Mouse (Mus musculus) stomach, postnatal 0 days (tissue): ENCODE results near the gene Sbk1.

Source experiments
- CTCF ChIP-seq: IDR thresholded peaks from 2 replicates; pipeline ENCODE4 v1.5.1; 2016; ENCODE audit warnings: antibody characterized with exemption, low read depth, mild to moderate bottlenecking, moderate library complexity
- EP300 ChIP-seq: optimal IDR thresholded peaks from 2 replicates; pipeline ENCODE3; 2016; ENCODE audit warnings: antibody characterized with exemption

- TF ChIP-seq EP300, result no peak
- no peak for TF ChIP-seq CTCF
Observed at GRCm38 (mm10) chr7:126291681-126292545, 19.5 kb downstream of the Sbk1 start.
